Mouse (Mus musculus) hematopoietic stem cell, adult 5-6 weeks (primary cell): Measurements from ENCODE around the gene Dgkz. TPM values are rescaled to one million over a fixed set of nuclear protein-coding genes. Genes with fewer than 3 reads are reported as not detected.
A peak's percentile ranks its signal among the peaks of the same experiment; 100 is the strongest.

ENCODE experiments used
- ATAC-seq, 2 experiments: fragments of 125-278 bp in 1 of 2; replicated peaks in 1 of 2; 2 replicates each; pipeline ENCODE4 v1.8.0; 2016 to 2017; ENCODE audit warnings: inconsistent platforms in 2 of 2, mild to moderate bottlenecking in 2 of 2, moderate number of reproducible peaks in 2 of 2, low read depth in 1 of 2, moderate TSS enrichment in 1 of 2; ENCODE audit not compliant: low FRiP score in 2 of 2, poor library complexity in 2 of 2, severe bottlenecking in 2 of 2, insufficient read depth in 1 of 2, low TSS enrichment in 1 of 2
- total RNA-seq: library from RNA; stranded (forward); fragments of 172-1452, 232-1000 nt; gene quantifications from 2 replicates; pipeline ENCODE4 v1.2.3, GENCODE M21; 2017

The Dgkz gene
- total RNA-seq = 78.3 and 145 TPM in 2 replicates

- ATAC-seq = no peak
Observed at GRCm38 (mm10) chr2:91975581-91976541, at the start of gene Dgkz. Gene Dgkz, minus strand, starts transcription at chr2:91975864.

- no peak for ATAC-seq
Observed at GRCm38 (mm10) chr2:92025202-92025601, 49.5 kb upstream of the Dgkz start.

GRCm38 (mm10) chr2:92024274-92024672, 48.6 kb upstream of the Dgkz start, which contains the start of gene Creb3l1:
Gene Creb3l1, minus strand, starts transcription at chr2:92024502.
- peak; percentile 46 to 47; a peak in 2 of 4 replicates for ATAC-seq

GRCm38 (mm10) chr2:92023362-92024273, 48.0 kb upstream of the Dgkz start:
- peak; percentile 52 to 61; a peak in 2 of 4 replicates for ATAC-seq

- no peak for ATAC-seq
Observed at GRCm38 (mm10) chr2:92020676-92021265, 45.1 kb upstream of the Dgkz start.

- ATAC-seq = no peak
Observed at GRCm38 (mm10) chr2:92017440-92017839, 41.8 kb upstream of the Dgkz start.

- ATAC-seq = 0 out of 4 replicates have a peak, but pooled peaks of 1 of the 2 experiments have one; percentile 27
Observed at GRCm38 (mm10) chr2:92016981-92017380, 41.3 kb upstream of the Dgkz start.

- no peak for ATAC-seq
Observed at GRCm38 (mm10) chr2:92014891-92015290, 39.2 kb upstream of the Dgkz start.

- ATAC-seq = peak in 1 of 2 experiments; percentile 40; a peak in 2 of 4 replicates
Observed at GRCm38 (mm10) chr2:92014248-92014647, 38.6 kb upstream of the Dgkz start.

- no peak for ATAC-seq
Observed at GRCm38 (mm10) chr2:92012768-92013445, 37.2 kb upstream of the Dgkz start.

- no peak for ATAC-seq
Observed at GRCm38 (mm10) chr2:92011424-92012353, 36.0 kb upstream of the Dgkz start.

- ATAC-seq = no peak; a peak in 1 of 4 replicates
Observed at GRCm38 (mm10) chr2:92008623-92009404, 33.1 kb upstream of the Dgkz start.

GRCm38 (mm10) chr2:92007933-92008622, 32.4 kb upstream of the Dgkz start:
- peak; percentile 98 to 99 for ATAC-seq

GRCm38 (mm10) chr2:92006983-92007921, 31.6 kb upstream of the Dgkz start:
- ATAC-seq = peak; percentile 15 to 20; a peak in 2 of 4 replicates
